Mouse (Mus musculus) stomach, postnatal 0 days (tissue): ENCODE measurements around the gene Mrpl33. TPM values are rescaled to one million over a fixed set of nuclear protein-coding genes. Genes with fewer than 3 reads are reported as not detected.
"Not testable (repeated sequence)": the region's sequence is repeated elsewhere in the genome, so short reads cannot be mapped to it uniquely, and the experiment has no call there.

Source experiments
- ATAC-seq: fragments of 200-750 bp; cut with Nextera tagmentation; 2 replicates; pipeline ENCODE4 v1.8.0; 2017; ENCODE audit not compliant: low FRiP score, low TSS enrichment
- DNase-seq: peaks from one replicate; pipeline ENCODE4 v3.0.0-alpha.2; 2016; ENCODE audit warnings: low spot score
- H3K27ac ChIP-seq: fragments of 300-500 bp; sonication (generic); replicated peaks from 2 replicates; pipeline ENCODE4 v1.5.1; 2014; ENCODE audit warnings: mild to moderate bottlenecking, control low read depth
- H3K27me3 ChIP-seq: fragments of 300-500 bp; sonication (generic); 2 replicates; pipeline ENCODE4 v1.6.1; 2014; ENCODE audit warnings: low read length; ENCODE audit not compliant: control insufficient read depth, insufficient read depth
- H3K36me3 ChIP-seq: fragments of 300-500 bp; sonication (generic); 2 replicates; pipeline ENCODE4 v1.6.1; 2014; ENCODE audit warnings: low read length, mixed read lengths; ENCODE audit not compliant: control insufficient read depth, insufficient read depth
- H3K4me1 ChIP-seq: fragments of 300-500 bp; sonication (generic); replicated peaks from 2 replicates; pipeline ENCODE4 v1.6.1; 2014; ENCODE audit warnings: antibody characterized with exemption; ENCODE audit not compliant: control insufficient read depth, insufficient read depth
- H3K4me2 ChIP-seq: fragments of 300-500 bp; sonication (generic); replicated peaks from 2 replicates; pipeline ENCODE4 v1.6.1; 2014; ENCODE audit warnings: low read depth, mild to moderate bottlenecking, control low read depth, moderate library complexity
- H3K4me3 ChIP-seq: fragments of 300-500 bp; sonication (generic); 2 replicates; pipeline ENCODE4 v1.5.1; 2014; ENCODE audit warnings: low read depth, low read length, control low read depth
- H3K9ac ChIP-seq: fragments of 300-500 bp; sonication (generic); 2 replicates; pipeline ENCODE4 v1.6.1; 2014; ENCODE audit warnings: mild to moderate bottlenecking, low read length, control low read depth, mixed read lengths
- H3K9me3 ChIP-seq: fragments of 300-500 bp; sonication (generic); 2 replicates; pipeline ENCODE4 v1.6.1; 2016; ENCODE audit warnings: low read length; ENCODE audit not compliant: control insufficient read depth
- CTCF ChIP-seq: IDR thresholded peaks from 2 replicates; pipeline ENCODE4 v1.5.1; 2016; ENCODE audit warnings: antibody characterized with exemption, low read depth, mild to moderate bottlenecking, moderate library complexity
- EP300 ChIP-seq: optimal IDR thresholded peaks from 2 replicates; pipeline ENCODE3; 2016; ENCODE audit warnings: antibody characterized with exemption
- WGBS: fragments of 180-500 bp; shearing (Covaris S2); extraction: QIAGEN DNeasy Blood & Tissue Kit; methylation state at CpG from one replicate; pipeline ENCODE4 v1.1.7; 2014; 5-methylcytosine and 5-hydroxymethylcytosine counted together
- polyA plus RNA-seq: library from polyadenylated mRNA; unstranded; fragments of >200 nt; fragmentation: Nextera tagmentation; extraction: Ambion mirVana; gene quantifications from 2 replicates; pipeline ENCODE4 v1.2.1, GENCODE M21; 2015

Gene Mrpl33
- polyA plus RNA-seq, 1 experiment from 2014 or later: 382 TPM

DNA sequence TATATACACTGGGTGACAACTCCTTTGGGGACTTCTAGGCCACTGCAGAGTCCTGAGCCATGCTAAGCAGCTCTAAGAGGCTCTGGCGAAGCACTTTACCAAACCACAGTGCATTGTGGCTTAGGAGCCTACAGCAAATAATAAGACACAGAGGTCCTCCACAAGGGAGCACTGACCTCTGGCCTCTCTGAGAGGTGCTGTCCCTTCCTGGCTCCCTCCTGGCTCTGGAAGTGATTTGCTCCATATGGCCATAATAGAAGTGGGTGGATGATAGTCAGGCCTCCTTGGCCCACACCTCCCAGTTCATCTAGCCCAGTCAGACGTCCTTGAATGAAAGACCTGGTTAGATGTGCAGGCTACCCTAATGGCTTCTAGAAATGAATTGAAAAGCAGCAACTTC lies 8.7 kb upstream of the Mrpl33 start:
- no peak overlapping the region for H3K4me3 ChIP-seq
- H3K36me3 ChIP-seq: no peaks in the 10 kb centered on the region
- H3K9ac ChIP-seq: 0 out of 2 replicates have a peak overlapping the region, but pooled peaks have one; percentile 23
- no peak overlapping the region for H3K4me2 ChIP-seq
- H3K27me3 ChIP-seq: no peaks in the 10 kb centered on the region
- TF ChIP-seq EP300 (no peak), CTCF (no peak)
- ATAC-seq: no peak
- H3K27ac ChIP-seq: no peak overlapping the region
- no peaks in the 10 kb centered on the region; the same call in 1 of the 2 replicates for H3K9me3 ChIP-seq
- DNase-seq: no peak
- WGBS: 83% methylated on average over 2 of the region's 2 CpGs
- H3K4me1 ChIP-seq: no peaks in the 10 kb centered on the region

DNA sequence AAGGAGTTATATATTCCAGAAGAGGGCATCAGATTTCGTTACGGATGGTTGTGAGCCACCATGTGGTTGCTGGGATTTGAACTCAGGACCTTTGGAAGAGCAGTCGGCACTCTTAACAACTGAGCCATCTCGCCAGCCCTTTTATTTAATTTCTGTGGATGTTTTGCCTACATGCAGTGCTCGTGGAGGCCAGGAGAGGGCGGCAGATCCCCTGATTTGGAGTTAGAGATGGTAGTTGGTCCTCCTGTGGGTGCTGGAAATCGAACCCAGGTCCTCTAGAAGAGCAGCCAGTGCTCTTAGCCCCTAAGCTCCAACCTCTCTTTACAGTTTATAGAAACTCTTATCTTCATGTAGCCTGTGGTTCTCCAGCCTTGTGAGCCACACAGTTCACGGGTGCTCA lies 8.1 kb upstream of the Mrpl33 start:
- WGBS: 91% methylated on average over 8 of the region's 8 CpGs
- H3K9ac ChIP-seq, H3K27ac ChIP-seq, H3K4me1 ChIP-seq, H3K4me3 ChIP-seq, H3K36me3 ChIP-seq, DNase-seq, H3K4me2 ChIP-seq, H3K27me3 ChIP-seq, H3K9me3 ChIP-seq, ATAC-seq: not testable (repeated sequence)
- peak; percentile 48 for TF ChIP-seq CTCF

DNA sequence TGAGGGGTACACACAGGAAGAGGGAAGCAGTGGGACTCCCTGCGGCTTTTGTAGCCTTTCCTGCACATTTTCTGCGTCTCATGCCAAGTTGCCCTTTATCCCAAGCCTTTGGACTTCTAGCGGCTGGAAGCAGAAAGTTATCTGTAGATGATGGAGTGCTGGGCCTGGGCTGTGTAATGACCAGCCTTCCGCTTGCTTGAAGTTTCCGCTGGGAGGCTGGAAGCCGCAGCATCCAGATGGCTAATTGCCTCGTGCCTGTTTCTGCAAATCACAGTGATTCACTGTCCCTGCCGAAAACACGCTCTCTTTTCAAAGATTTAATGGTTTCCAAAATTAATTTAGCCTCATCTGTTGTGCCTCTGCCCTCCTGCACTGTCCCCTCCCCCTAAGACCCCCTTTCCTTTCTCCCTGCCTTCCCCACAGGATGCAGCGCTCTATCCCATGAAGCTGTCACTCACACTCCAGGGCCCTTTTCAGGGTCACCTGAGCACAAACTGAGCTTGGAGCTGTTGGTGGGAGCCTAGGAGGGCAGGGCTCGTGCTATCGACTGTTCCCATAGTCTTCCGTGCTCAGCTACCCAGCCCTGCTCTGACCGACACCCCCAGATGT lies 6.9 kb upstream of the Mrpl33 start:
- Histone ChIP-seq H3K27ac (no peak overlapping the region), H3K4me3 (no peak overlapping the region), H3K9me3 (no peaks in the 10 kb centered on the region; the same call in 1 of the 2 replicates), H3K27me3 (no peaks in the 10 kb centered on the region), H3K4me1 (no peaks in the 10 kb centered on the region), H3K36me3 (no peaks in the 10 kb centered on the region), H3K4me2 (no peak overlapping the region), H3K9ac (no peak overlapping the region)
- ATAC-seq (0 out of 2 replicates have a peak, but pooled peaks have one; percentile 25), DNase-seq (no peak)
- WGBS: 71% methylated on average over 14 of the region's 14 CpGs
- TF ChIP-seq CTCF (no peak), EP300 (no peak)

DNA sequence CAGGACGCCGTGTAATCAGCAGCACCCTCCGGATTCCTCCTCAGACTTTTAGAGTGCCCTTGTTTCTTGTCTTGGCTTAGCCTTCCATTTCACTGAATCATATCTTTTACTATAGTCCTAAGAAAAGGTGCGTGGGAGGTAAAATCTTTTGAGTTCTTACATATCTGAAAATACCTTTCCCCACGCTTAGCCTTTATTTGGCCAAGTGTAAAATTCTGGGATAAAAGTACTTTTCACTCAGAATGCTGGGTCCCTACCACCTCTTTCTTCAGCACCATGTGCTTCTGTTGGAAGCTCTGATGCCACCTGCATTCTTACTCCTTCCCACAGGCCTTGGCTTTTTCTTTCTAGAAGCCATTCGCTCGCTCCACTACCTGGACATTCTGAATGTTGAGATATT lies 5.6 kb upstream of the Mrpl33 start:
- no peak for ATAC-seq
- 85% methylated on average over 7 of the region's 7 CpGs for WGBS

DNA sequence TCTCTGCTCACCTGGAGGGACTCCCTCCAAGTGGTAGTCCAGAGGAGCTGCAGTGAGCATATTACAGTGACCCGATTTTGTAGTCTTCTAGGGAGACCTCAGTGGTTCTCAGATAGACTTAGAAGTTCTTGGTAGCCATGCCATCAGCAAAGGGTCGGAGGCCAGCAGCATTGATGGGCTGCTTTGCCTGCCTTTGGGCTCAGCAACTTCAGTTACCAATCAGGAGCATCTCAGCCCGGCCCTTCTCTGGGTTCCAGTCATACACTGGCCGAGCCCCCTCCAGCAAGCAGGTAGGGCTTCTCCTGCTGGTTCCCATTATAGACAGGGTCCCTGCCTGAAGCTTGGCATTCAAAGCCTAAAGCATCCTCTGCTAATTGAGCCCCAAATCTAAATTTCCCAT lies 867 bp upstream of the Mrpl33 start:
- 68% methylated on average over 4 of the region's 4 CpGs for WGBS
- TF ChIP-seq CTCF: peak; percentile 20; the same call in 1 of the 2 replicates
- no peak for TF ChIP-seq EP300
- H3K4me1 ChIP-seq: peaks cover 7% of the 10 kb centered on the region; the same call in 1 of the 2 replicates
- peak overlapping the region; percentile 73; the same call in 1 of the 2 replicates for H3K27ac ChIP-seq
- H3K9me3 ChIP-seq: no peaks in the 10 kb centered on the region
- no peaks in the 10 kb centered on the region for H3K36me3 ChIP-seq
- no peaks in the 10 kb centered on the region for H3K27me3 ChIP-seq
- H3K9ac ChIP-seq: peak overlapping the region; percentile 14
- peak overlapping the region; percentile 58; the same call in 1 of the 2 replicates for H3K4me2 ChIP-seq
- H3K4me3 ChIP-seq: no peak overlapping the region; the same call in 1 of the 2 replicates
- DNase-seq (no peak), ATAC-seq (no peak)

More for the DNA sequence above, 5.6 kb upstream of the Mrpl33 start:
- Histone ChIP-seq H3K27me3 (no peaks in the 10 kb centered on the region), H3K9ac (no peak overlapping the region), H3K9me3 (no peaks in the 10 kb centered on the region; the same call in 1 of the 2 replicates), H3K4me3 (no peak overlapping the region), H3K36me3 (no peaks in the 10 kb centered on the region), H3K27ac (no peak overlapping the region), H3K4me2 (no peak overlapping the region), H3K4me1 (peaks cover 3% of the 10 kb centered on the region; the same call in 1 of the 2 replicates)
- DNase-seq: no peak
- TF ChIP-seq CTCF: no peak
- no peak for TF ChIP-seq EP300

DNA sequence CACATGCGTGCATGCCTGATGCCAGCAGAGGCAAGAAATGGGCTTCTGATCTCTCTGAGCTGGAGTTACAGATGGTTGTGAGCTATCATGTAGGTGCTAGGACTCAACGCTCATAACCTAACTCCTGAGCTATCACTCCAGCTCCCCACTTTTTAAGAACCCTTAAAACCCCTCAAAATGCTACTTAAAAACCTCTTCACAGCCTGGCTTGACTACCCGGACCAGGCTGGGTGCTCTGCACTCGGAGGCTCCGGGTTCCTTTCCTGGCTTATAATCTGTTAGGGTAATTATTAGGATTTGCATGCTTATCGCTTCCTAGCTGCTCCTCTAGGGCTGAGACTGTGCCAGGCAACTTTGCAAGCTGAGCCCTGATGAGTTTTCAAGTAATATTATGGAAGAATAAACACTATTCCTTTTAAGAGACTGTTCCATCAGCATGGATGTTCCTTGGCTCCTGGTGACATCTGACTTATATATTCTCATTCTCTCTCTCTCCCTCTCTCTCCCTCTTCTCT lies 752 bp downstream of the Mrpl33 start:
- no peaks in the 10 kb centered on the region for H3K27me3 ChIP-seq
- TF ChIP-seq CTCF (no peak), EP300 (no peak)
- H3K27ac ChIP-seq: peak overlapping the region; percentile 73
- no peaks in the 10 kb centered on the region for H3K9me3 ChIP-seq
- no peaks in the 10 kb centered on the region for H3K36me3 ChIP-seq
- H3K9ac ChIP-seq: peak overlapping the region; percentile 14
- DNase-seq (peak; percentile 39), ATAC-seq (no peak)
- WGBS: 52% methylated on average over 6 of the region's 6 CpGs
- H3K4me2 ChIP-seq: peak overlapping the region; percentile 58
- peaks cover 7% of the 10 kb centered on the region; the same call in 1 of the 2 replicates for H3K4me1 ChIP-seq
- peak overlapping the region; percentile 31; the same call in 1 of the 2 replicates for H3K4me3 ChIP-seq
